Mouse (Mus musculus): ENCODE results near the gene Olfr150.

GRCm38 (mm10) chr9:39746428-39746827, 15.7 kb downstream of the Olfr150 start:
- no peak for TF ChIP-seq CTCF (IDR thresholded peaks at IDR 0.05; ENCODE audit: extremely low read depth, insufficient read depth, low read length)
- TF ChIP-seq POLR2A (IDR thresholded peaks at IDR 0.05; ENCODE audit: extremely low read depth, insufficient read depth, low read length) = no peak

Measured in cortical plate, adult 2 months (tissue).